Mouse (Mus musculus) adrenal gland, postnatal 25 days (tissue): ENCODE measurements around the gene Tmem233. TPM values are rescaled to one million over a fixed set of nuclear protein-coding genes. Genes with fewer than 3 reads are reported as not detected.

Experiments
- DNase-seq: peaks from one replicate; pipeline ENCODE4 v3.0.0; 2021; ENCODE audit warnings: mixed read lengths
- total RNA-seq: library from RNA; stranded (reverse); gene quantifications from 2 replicates; pipeline ENCODE4 v1.2.3, GENCODE M21; 2021

The Tmem233 gene
- total RNA-seq, 1 experiment from 2014 or later, result not detected

GRCm38 (mm10) chr5:116003825-116004224, 79.2 kb downstream of the Tmem233 start:
- DNase-seq, result peak; percentile 36

DNA sequence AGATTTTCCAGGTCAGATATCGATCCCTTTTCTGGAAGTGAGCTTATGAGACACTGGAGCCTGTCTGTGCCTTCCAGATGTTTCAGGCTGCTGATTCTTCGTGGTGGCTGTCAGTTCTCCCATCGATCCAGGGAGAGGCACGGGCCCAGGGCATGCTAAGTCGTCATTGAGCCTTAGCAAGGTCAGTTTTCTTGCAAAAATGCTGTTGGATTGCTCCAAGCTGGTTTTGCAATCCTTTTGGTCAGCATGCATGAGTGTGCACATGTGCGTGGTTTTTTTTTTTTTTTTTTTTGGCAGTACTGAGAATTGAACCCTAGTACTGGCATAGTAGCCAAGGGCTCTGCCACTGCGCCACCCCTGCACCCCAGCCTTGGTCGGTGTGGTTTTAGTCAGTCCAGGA, 79.9 kb downstream of the Tmem233 start:
- DNase-seq, result peak; percentile 44

GRCm38 (mm10) chr5:115997376-115997775, 85.7 kb downstream of the Tmem233 start:
- peak; percentile 21 for DNase-seq

DNA sequence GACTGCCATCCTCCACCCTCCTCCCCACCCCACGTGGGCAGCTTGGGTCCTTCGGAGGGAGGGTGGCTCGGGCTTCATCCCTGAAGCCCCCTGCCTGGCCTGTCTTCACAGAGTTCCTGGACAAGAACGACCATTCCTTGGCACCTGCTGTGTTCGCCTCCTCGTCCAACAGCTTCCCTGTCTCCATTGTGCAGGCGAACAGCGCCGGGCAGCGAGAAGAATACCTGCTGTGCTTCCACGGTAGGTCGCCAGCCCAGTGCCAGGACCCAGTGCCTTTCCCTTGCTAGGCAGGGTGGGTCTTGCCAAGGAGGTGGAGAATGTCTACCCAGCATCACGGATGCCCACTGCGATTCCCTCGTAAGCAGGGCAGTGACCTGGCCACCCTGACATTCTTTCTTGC, 88.9 kb downstream of the Tmem233 start:
- DNase-seq, result no peak

GRCm38 (mm10) chr5:115991717-115992116, 91.3 kb downstream of the Tmem233 start:
- no peak for DNase-seq

Other genes with a start within 250 kb of the Tmem233 start
- gene Cit, start 238.0 kb downstream of the Tmem233 start, total RNA-seq, result 8.4 and 10.1 TPM in 2 replicates
- gene Prkab1, start 58.7 kb downstream of the Tmem233 start, total RNA-seq, result 84.9 and 101 TPM in 2 replicates
- gene Ccdc60, start 205.7 kb upstream of the Tmem233 start, total RNA-seq, result not detected in 2 replicates